Mouse (Mus musculus) bone marrow, adult 2 months (tissue): ENCODE data around the gene Myo19.

ENCODE experiments used
- CTCF ChIP-seq: fragments of 200-500 bp; IDR thresholded peaks from 2 replicates; pipeline ENCODE4 v1.5.1; 2011; ENCODE audit warnings: low read length, control low read depth; ENCODE audit not compliant: control insufficient read depth, insufficient read depth
- POLR2A ChIP-seq: fragments of 200-500 bp; IDR thresholded peaks from 2 replicates; pipeline ENCODE4 v1.6.1; 2011; ENCODE audit warnings: low read depth, mild to moderate bottlenecking, control low read depth, low read length, borderline replicate concordance; ENCODE audit not compliant: control insufficient read depth

GRCm38 (mm10) chr11:84957591-84958270 lies 77.8 kb downstream of the Myo19 start, which contains the start of gene Car4:
- TF ChIP-seq POLR2A: no peak
- TF ChIP-seq CTCF: no peak
